Mouse (Mus musculus) hindbrain, embryonic 14.5 days (tissue): ENCODE measurements around the gene Dmgdh. TPM values are rescaled to one million over a fixed set of nuclear protein-coding genes. Genes with fewer than 3 reads are reported as not detected.

ENCODE experiments used
- ATAC-seq: fragments of 200-750 bp; cut with Nextera tagmentation; 2 replicates; pipeline ENCODE4 v1.8.0; 2017; ENCODE audit warnings: moderate number of reproducible peaks, mild to moderate bottlenecking, moderate TSS enrichment, moderate library complexity; ENCODE audit not compliant: low FRiP score
- DNase-seq: peaks from one replicate; pipeline ENCODE4 v3.0.0-alpha.2; 2015; ENCODE audit warnings: low spot score
- H3K27ac ChIP-seq: fragments of 300-500 bp; sonication (generic); 2 replicates; pipeline ENCODE4 v1.5.1; 2014; ENCODE audit warnings: mild to moderate bottlenecking, moderate library complexity
- H3K27me3 ChIP-seq: fragments of 300-500 bp; sonication (generic); 2 replicates; pipeline ENCODE4 v1.6.1; 2014; ENCODE audit warnings: mild to moderate bottlenecking, low read length, mixed read lengths; ENCODE audit not compliant: control insufficient read depth, insufficient read depth
- H3K36me3 ChIP-seq: fragments of 300-500 bp; sonication (generic); replicated peaks from 2 replicates; pipeline ENCODE4 v1.6.1; 2014; ENCODE audit not compliant: control insufficient read depth, insufficient read depth
- H3K4me1 ChIP-seq: fragments of 300-500 bp; sonication (generic); replicated peaks from 2 replicates; pipeline ENCODE4 v1.6.1; 2014; ENCODE audit warnings: antibody characterized with exemption, low read length, mixed read lengths; ENCODE audit not compliant: control insufficient read depth, insufficient read depth
- H3K4me2 ChIP-seq: fragments of 300-500 bp; sonication (generic); replicated peaks from 2 replicates; pipeline ENCODE4 v1.6.1; 2014; ENCODE audit warnings: mild to moderate bottlenecking, moderate library complexity
- H3K4me3 ChIP-seq: fragments of 300-500 bp; sonication (generic); replicated peaks from 2 replicates; pipeline ENCODE4 v1.5.1; 2014; ENCODE audit warnings: mild to moderate bottlenecking, low read length
- H3K9ac ChIP-seq: fragments of 300-500 bp; sonication (generic); 2 replicates; pipeline ENCODE4 v1.6.1; 2014
- H3K9me3 ChIP-seq: fragments of 300-500 bp; sonication (generic); 2 replicates; pipeline ENCODE4 v1.6.1; 2016; ENCODE audit warnings: low read length; ENCODE audit not compliant: control insufficient read depth
- WGBS: fragments of 180-500 bp; shearing (Covaris S2); extraction: QIAGEN DNeasy Blood & Tissue Kit; methylation state at CpG from one replicate; pipeline ENCODE4 v1.1.7; 2014; 5-methylcytosine and 5-hydroxymethylcytosine counted together
- polyA plus RNA-seq: library from polyadenylated mRNA; unstranded; fragments of >200 nt; fragmentation: Nextera tagmentation; extraction: Ambion mirVana; gene quantifications from 2 replicates; pipeline ENCODE4 v1.2.1, GENCODE M21; 2014

Dmgdh gene
- polyA plus RNA-seq, 1 experiment from 2014 or later: 0.54 TPM

- ATAC-seq (no peak), DNase-seq (no peak)
- Histone ChIP-seq H3K36me3 (no peaks in the 10 kb centered on the region), H3K9me3 (no peaks in the 10 kb centered on the region), H3K4me1 (no peaks in the 10 kb centered on the region), H3K9ac (no peak overlapping the region), H3K4me2 (no peak overlapping the region), H3K4me3 (no peak overlapping the region), H3K27ac (no peak overlapping the region), H3K27me3 (no peaks in the 10 kb centered on the region)
- WGBS: 86% methylated on average over 4 of the region's 4 CpGs
Observed at GRCm38 (mm10) chr13:93721916-93722315, 47.7 kb downstream of the Dmgdh start.

- DNase-seq (no peak), ATAC-seq (no peak)
- Histone ChIP-seq H3K4me2 (no peak overlapping the region), H3K27ac (no peak overlapping the region), H3K27me3 (no peaks in the 10 kb centered on the region), H3K36me3 (no peaks in the 10 kb centered on the region), H3K9ac (no peak overlapping the region), H3K9me3 (no peaks in the 10 kb centered on the region), H3K4me3 (no peak overlapping the region), H3K4me1 (no peaks in the 10 kb centered on the region)
- WGBS: 89% methylated on average over 3 of the region's 3 CpGs
Observed at GRCm38 (mm10) chr13:93723455-93723854, 49.2 kb downstream of the Dmgdh start.

- ATAC-seq (no peak), DNase-seq (peak; percentile 30)
- WGBS: 22% methylated on average over 2 of the region's 2 CpGs
- H3K4me3 ChIP-seq: no peak overlapping the region
- no peak overlapping the region for H3K9ac ChIP-seq
- H3K27ac ChIP-seq: no peak overlapping the region
- H3K36me3 ChIP-seq: no peaks in the 10 kb centered on the region
- H3K27me3 ChIP-seq: no peaks in the 10 kb centered on the region
- no peaks in the 10 kb centered on the region for H3K9me3 ChIP-seq
- H3K4me1 ChIP-seq: no peaks in the 10 kb centered on the region
- H3K4me2 ChIP-seq: no peak overlapping the region
Observed at GRCm38 (mm10) chr13:93724206-93724605, 50.0 kb downstream of the Dmgdh start.

- H3K9me3 ChIP-seq: no peaks in the 10 kb centered on the region
- H3K36me3 ChIP-seq: no peaks in the 10 kb centered on the region
- DNase-seq (no peak), ATAC-seq (no peak)
- WGBS: 85% methylated on average over 5 of the region's 5 CpGs
- no peak overlapping the region for H3K4me3 ChIP-seq
- no peak overlapping the region for H3K27ac ChIP-seq
- no peak overlapping the region for H3K9ac ChIP-seq
- H3K4me2 ChIP-seq: no peak overlapping the region
- no peaks in the 10 kb centered on the region for H3K27me3 ChIP-seq
- H3K4me1 ChIP-seq: no peaks in the 10 kb centered on the region
Observed at GRCm38 (mm10) chr13:93735131-93735636, 61.0 kb downstream of the Dmgdh start.

- H3K27ac ChIP-seq: 0 out of 2 replicates have a peak overlapping the region, but pooled peaks have one; percentile 21
- H3K36me3 ChIP-seq: no peaks in the 10 kb centered on the region
- peak; percentile 46 for DNase-seq
- no peak overlapping the region for H3K9ac ChIP-seq
- no peak overlapping the region for H3K4me3 ChIP-seq
- ATAC-seq: no peak
- H3K4me1 ChIP-seq: no peaks in the 10 kb centered on the region
- WGBS: 19% methylated on average over 8 of the region's 8 CpGs
- no peak overlapping the region for H3K4me2 ChIP-seq
- H3K9me3 ChIP-seq: no peaks in the 10 kb centered on the region
- no peaks in the 10 kb centered on the region for H3K27me3 ChIP-seq
Observed at GRCm38 (mm10) chr13:93744118-93744517, 69.9 kb downstream of the Dmgdh start.

- no peaks in the 10 kb centered on the region for H3K27me3 ChIP-seq
- H3K4me3 ChIP-seq: no peak overlapping the region
- DNase-seq (peak; percentile 50), ATAC-seq (peak; percentile 79; the same call in 1 of the 2 replicates)
- H3K4me1 ChIP-seq: peaks cover 7% of the 10 kb centered on the region; the same call in 1 of the 2 replicates
- peak overlapping the region; percentile 76 for H3K27ac ChIP-seq
- H3K4me2 ChIP-seq: peak overlapping the region; percentile 23; the same call in 1 of the 2 replicates
- H3K9ac ChIP-seq: no peak overlapping the region
- H3K9me3 ChIP-seq: no peaks in the 10 kb centered on the region
- 24% methylated on average over 14 of the region's 14 CpGs for WGBS
- no peaks in the 10 kb centered on the region for H3K36me3 ChIP-seq
Observed at GRCm38 (mm10) chr13:93752597-93753400, 78.6 kb downstream of the Dmgdh start.

- Histone ChIP-seq H3K4me2 (no peak overlapping the region), H3K36me3 (no peaks in the 10 kb centered on the region), H3K27me3 (no peaks in the 10 kb centered on the region), H3K4me3 (no peak overlapping the region), H3K9me3 (no peaks in the 10 kb centered on the region), H3K9ac (no peak overlapping the region), H3K4me1 (peaks cover 7% of the 10 kb centered on the region; the same call in 1 of the 2 replicates), H3K27ac (no peak overlapping the region)
- ATAC-seq (no peak), DNase-seq (no peak)
- 89% methylated on average over 4 of the region's 4 CpGs for WGBS
Observed at GRCm38 (mm10) chr13:93755084-93755483, 80.9 kb downstream of the Dmgdh start.

- Histone ChIP-seq H3K4me3 (no peak overlapping the region), H3K27ac (no peak overlapping the region), H3K9ac (no peak overlapping the region), H3K4me2 (no peak overlapping the region), H3K36me3 (no peaks in the 10 kb centered on the region), H3K9me3 (no peaks in the 10 kb centered on the region), H3K27me3 (no peaks in the 10 kb centered on the region), H3K4me1 (peaks cover 7% of the 10 kb centered on the region; the same call in 1 of the 2 replicates)
- WGBS: 92% methylated on average over 7 of the region's 7 CpGs
- DNase-seq: no peak
- ATAC-seq: no peak
Observed at GRCm38 (mm10) chr13:93756674-93757073, 82.4 kb downstream of the Dmgdh start.

GRCm38 (mm10) chr13:93757514-93757913 is 83.3 kb downstream of the Dmgdh start:
- ATAC-seq: no peak
- WGBS: 86% methylated on average over 6 of the region's 6 CpGs

More at GRCm38 (mm10) chr13:93757514-93757913, 83.3 kb downstream of the Dmgdh start:
- Histone ChIP-seq H3K4me3 (no peak overlapping the region), H3K27me3 (no peaks in the 10 kb centered on the region), H3K27ac (no peak overlapping the region), H3K9ac (no peak overlapping the region), H3K4me2 (no peak overlapping the region), H3K4me1 (peaks cover 7% of the 10 kb centered on the region; the same call in 1 of the 2 replicates), H3K9me3 (no peaks in the 10 kb centered on the region), H3K36me3 (no peaks in the 10 kb centered on the region)
- no peak for DNase-seq
